Mouse (Mus musculus) myocyte (in vitro differentiated cells): ENCODE results near the gene Lmo1. TPM values are rescaled to one million over a fixed set of nuclear protein-coding genes. Genes with fewer than 3 reads are reported as not detected.

ENCODE experiments used
- H3K27me3 ChIP-seq: one replicate; pipeline ENCODE4 v1.6.1; 2011; ENCODE audit not compliant: control insufficient read depth, insufficient read depth, insufficient read length
- H3K36me3 ChIP-seq: one replicate; pipeline ENCODE4 v1.6.1; 2011; ENCODE audit not compliant: control insufficient read depth, insufficient read depth
- H3K4me2 ChIP-seq: one replicate; pipeline ENCODE4 v1.6.1; 2011; ENCODE audit warnings: low read depth, control low read depth
- H3K4me3 ChIP-seq: one replicate; pipeline ENCODE4 v1.5.1; 2011; ENCODE audit warnings: mild to moderate bottlenecking, control low read depth, moderate library complexity
- H3K79me2 ChIP-seq: one replicate; pipeline ENCODE4 v1.6.1; 2011; ENCODE audit not compliant: control insufficient read depth, insufficient read depth
- H3ac ChIP-seq: one replicate; pipeline ENCODE4 v1.6.1; 2011; ENCODE audit not compliant: control insufficient read depth, insufficient read length
- CEBPB ChIP-seq: IDR thresholded peaks from 2 replicates; pipeline ENCODE4 v1.6.1; 2011; ENCODE audit warnings: mild to moderate bottlenecking, moderate library complexity; ENCODE audit not compliant: poor library complexity, insufficient read depth, severe bottlenecking
- E2F4 ChIP-seq: IDR thresholded peaks from one replicate; pipeline ENCODE4 v1.6.1; 2011; ENCODE audit warnings: mild to moderate bottlenecking, control low read depth, moderate library complexity; ENCODE audit not compliant: insufficient read depth
- MAX ChIP-seq: IDR thresholded peaks from one replicate; pipeline ENCODE4 v1.6.1; 2011; ENCODE audit warnings: low read depth, mild to moderate bottlenecking, control low read depth
- MYOD1 ChIP-seq, 3 experiments: IDR thresholded peaks; one replicate each; pipeline ENCODE4 v1.6.1; 2011; ENCODE audit warnings: control low read depth in 2 of 3, low read depth in 2 of 3, mild to moderate bottlenecking in 2 of 3, moderate library complexity in 1 of 3; ENCODE audit not compliant: insufficient read length in 2 of 3, control insufficient read depth in 1 of 3
- MYOG ChIP-seq, 3 experiments: IDR thresholded peaks; one replicate each; pipeline ENCODE4 v1.6.1; 2011; ENCODE audit warnings: control low read depth in 2 of 3, low read depth in 2 of 3, mild to moderate bottlenecking in 2 of 3; ENCODE audit not compliant: insufficient read length in 2 of 3, control insufficient read depth in 1 of 3, insufficient read depth in 1 of 3
- POLR2A ChIP-seq: IDR thresholded peaks from one replicate; pipeline ENCODE4 v1.6.1; 2011; ENCODE audit warnings: low read depth, mild to moderate bottlenecking, control low read depth, moderate library complexity; ENCODE audit not compliant: insufficient read length
- POLR2AphosphoS2 ChIP-seq: IDR thresholded peaks from one replicate; pipeline ENCODE4 v1.6.1; 2011; ENCODE audit warnings: low read depth, control low read depth; ENCODE audit not compliant: insufficient read length
- REST ChIP-seq: IDR thresholded peaks from one replicate; pipeline ENCODE4 v1.6.1; 2011; ENCODE audit warnings: mild to moderate bottlenecking, control low read depth, moderate library complexity; ENCODE audit not compliant: insufficient read depth, insufficient read length
- SRF ChIP-seq: IDR thresholded peaks from one replicate; pipeline ENCODE4 v1.6.1; 2011; ENCODE audit warnings: low read depth; ENCODE audit not compliant: control insufficient read depth, insufficient read length
- TCF12 ChIP-seq: IDR thresholded peaks from one replicate; pipeline ENCODE4 v1.6.1; 2011; ENCODE audit warnings: mild to moderate bottlenecking, control low read depth; ENCODE audit not compliant: poor library complexity, insufficient read depth, severe bottlenecking
- TCF3 ChIP-seq: IDR thresholded peaks from one replicate; pipeline ENCODE4 v1.6.1; 2011; ENCODE audit warnings: low read depth, control low read depth; ENCODE audit not compliant: insufficient read length
- USF1 ChIP-seq: IDR thresholded peaks from one replicate; pipeline ENCODE4 v1.6.1; 2011; ENCODE audit warnings: low read depth, mild to moderate bottlenecking, control low read depth, moderate library complexity
- polyA plus RNA-seq: library from polyadenylated mRNA; unstranded; fragments of >200 nt; fragmentation: generic; extraction: Trizol; gene quantifications from one replicate; pipeline ENCODE4 v1.2.1, GENCODE M21; 2012; ENCODE audit warnings: missing spikeins

Gene Lmo1
- polyA plus RNA-seq, 1 experiment, result 0.26 TPM

DNA sequence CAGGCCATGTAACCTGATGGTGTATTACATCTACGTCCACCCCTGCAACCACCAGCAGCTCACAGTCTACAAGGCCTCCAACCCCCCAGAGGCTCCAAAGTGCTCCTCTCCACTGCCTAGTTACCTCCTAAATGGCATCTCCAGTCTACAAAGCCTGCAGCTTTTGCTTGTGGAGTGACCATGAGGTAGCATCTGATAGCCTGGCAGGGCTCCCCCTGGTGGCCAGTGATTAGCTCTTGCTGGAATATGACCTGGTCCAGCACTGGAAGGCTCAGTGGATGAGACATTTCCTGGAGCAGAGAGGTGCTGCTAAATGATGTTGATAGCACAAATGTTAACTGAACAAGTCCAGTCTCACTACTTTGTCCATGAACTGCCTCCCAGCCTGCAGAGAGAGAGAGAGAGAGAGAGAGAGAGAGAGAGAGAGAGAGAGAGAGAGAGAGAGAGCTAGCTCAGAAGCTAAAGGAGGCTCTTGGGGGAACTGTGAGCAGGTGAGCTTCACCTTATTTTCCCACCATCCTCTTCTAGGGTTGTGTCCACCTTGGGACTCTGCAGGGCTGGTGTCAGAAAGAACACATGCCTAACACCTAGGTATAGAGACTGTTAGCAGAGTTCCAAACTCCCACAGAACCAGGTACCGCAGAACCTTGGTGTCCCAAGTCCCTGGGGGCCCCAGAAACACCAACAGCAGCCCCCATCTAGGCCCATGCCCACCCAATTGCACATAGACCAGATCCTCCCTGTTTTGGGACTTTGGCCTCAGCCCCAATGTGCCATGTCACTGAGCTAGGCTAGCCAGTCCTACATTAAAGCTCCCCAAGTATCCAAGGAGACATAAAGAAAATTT, 43.3 kb upstream of the Lmo1 start:
- no peak for TF ChIP-seq TCF12
- TF ChIP-seq TCF3, result no peak
- no peak for TF ChIP-seq REST
- no peak for TF ChIP-seq POLR2A
- TF ChIP-seq E2F4, result no peak
- TF ChIP-seq MYOD1 (IDR thresholded peaks at IDR 0.05; ENCODE audit: control insufficient read depth in 1 of 3, insufficient read length in 2 of 3, low read depth in 2 of 3), result no peak
- no peak for TF ChIP-seq POLR2AphosphoS2
- TF ChIP-seq MAX, result no peak
- no peak for TF ChIP-seq CEBPB
- TF ChIP-seq MYOG (IDR thresholded peaks at IDR 0.05; ENCODE audit: control insufficient read depth in 1 of 3, insufficient read depth in 1 of 3, insufficient read length in 2 of 3, low read depth in 2 of 3), result no peak
- TF ChIP-seq SRF, result no peak
- no peak for TF ChIP-seq USF1
- no peaks in the 10 kb centered on the region for H3K36me3 ChIP-seq
- H3ac ChIP-seq, result no peak overlapping the region
- no peak overlapping the region for H3K4me2 ChIP-seq
- no peaks in the 10 kb centered on the region for H3K79me2 ChIP-seq
- no peak overlapping the region for H3K4me3 ChIP-seq
- H3K27me3 ChIP-seq, result no peaks in the 10 kb centered on the region

DNA sequence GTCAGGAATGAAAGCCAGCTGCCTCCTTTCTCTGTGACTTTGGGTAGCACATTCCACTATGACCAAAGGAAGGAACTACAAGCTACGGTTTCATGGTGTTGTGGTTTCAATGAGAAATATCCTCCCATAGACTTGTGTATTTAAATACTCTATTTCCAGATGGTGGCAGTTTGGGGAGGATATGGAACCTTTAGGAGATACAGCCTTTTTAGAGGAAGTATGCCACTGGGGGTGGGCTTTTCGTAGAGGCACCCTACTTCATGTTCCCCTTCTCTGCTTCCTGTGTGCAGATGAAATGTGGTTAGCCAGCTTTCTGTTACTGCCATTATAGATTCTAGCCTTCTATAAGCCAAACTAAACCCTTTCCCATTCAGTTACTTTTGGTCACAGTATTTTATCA, 34.8 kb upstream of the Lmo1 start:
- Histone ChIP-seq H3K4me3 (no peak overlapping the region), H3K36me3 (no peaks in the 10 kb centered on the region), H3ac (no peak overlapping the region), H3K4me2 (no peak overlapping the region), H3K27me3 (no peaks in the 10 kb centered on the region), H3K79me2 (no peaks in the 10 kb centered on the region)
- no peak for TF ChIP-seq MAX
- no peak for TF ChIP-seq CEBPB
- no peak for TF ChIP-seq USF1
- TF ChIP-seq MYOG (IDR thresholded peaks at IDR 0.05; ENCODE audit: control insufficient read depth in 1 of 3, insufficient read depth in 1 of 3, insufficient read length in 2 of 3, low read depth in 2 of 3), result no peak
- TF ChIP-seq SRF, result no peak
- TF ChIP-seq MYOD1 (IDR thresholded peaks at IDR 0.05; ENCODE audit: control insufficient read depth in 1 of 3, insufficient read length in 2 of 3, low read depth in 2 of 3), result no peak

DNA sequence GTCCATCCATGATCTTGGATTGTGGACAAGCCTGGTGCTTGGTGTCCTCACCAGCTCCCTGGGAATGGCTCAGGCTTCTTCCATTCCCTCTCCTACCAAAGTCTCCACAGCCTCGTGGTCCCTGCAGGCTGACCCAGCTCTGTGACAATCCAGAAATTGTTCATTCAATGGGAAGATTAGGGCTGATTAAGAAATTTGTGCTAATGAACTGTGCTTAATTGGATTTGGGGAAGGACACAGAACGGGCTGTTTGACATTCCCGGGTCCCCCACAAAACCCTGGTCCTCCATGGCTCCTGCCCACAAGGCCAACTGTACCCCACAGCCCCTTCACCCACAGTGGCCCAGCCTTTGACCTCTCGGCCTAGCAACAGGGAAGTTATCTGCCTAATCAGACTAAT, 32.8 kb upstream of the Lmo1 start:
- Histone ChIP-seq H3ac (no peak overlapping the region), H3K4me3 (no peak overlapping the region), H3K36me3 (no peaks in the 10 kb centered on the region), H3K79me2 (no peaks in the 10 kb centered on the region), H3K27me3 (no peaks in the 10 kb centered on the region), H3K4me2 (no peak overlapping the region)
- TF ChIP-seq MYOG (IDR thresholded peaks at IDR 0.05; ENCODE audit: control insufficient read depth in 1 of 3, insufficient read depth in 1 of 3, insufficient read length in 2 of 3, low read depth in 2 of 3) (no peak), POLR2AphosphoS2 (no peak), E2F4 (no peak), TCF12 (no peak), MAX (no peak), CEBPB (no peak), POLR2A (no peak), TCF3 (no peak), USF1 (no peak), REST (no peak), SRF (no peak), MYOD1 (IDR thresholded peaks at IDR 0.05; ENCODE audit: control insufficient read depth in 1 of 3, insufficient read length in 2 of 3, low read depth in 2 of 3) (no peak)

DNA sequence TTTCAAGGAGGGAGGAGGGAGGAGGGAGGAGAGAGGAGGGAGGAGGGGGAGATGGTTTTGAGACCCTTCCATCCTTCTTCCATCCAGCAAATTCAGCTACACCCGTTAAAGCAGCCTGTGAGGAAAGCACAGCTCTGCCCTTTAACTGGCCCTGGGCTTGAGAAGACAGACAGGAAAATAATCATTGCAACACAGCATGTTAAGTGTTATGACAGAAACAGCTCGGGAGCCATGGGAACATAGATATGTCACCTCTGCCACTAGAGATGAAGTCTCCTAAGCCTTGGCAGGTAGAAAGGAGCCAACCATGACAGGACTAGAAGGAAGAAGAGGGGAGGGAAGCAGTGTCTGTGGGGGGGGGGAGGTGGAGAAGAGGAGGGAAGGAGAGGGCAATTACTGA, 31.4 kb upstream of the Lmo1 start:
- Histone ChIP-seq H3K4me2 (no peak overlapping the region), H3K27me3 (no peaks in the 10 kb centered on the region), H3K79me2 (no peaks in the 10 kb centered on the region), H3ac (no peak overlapping the region), H3K4me3 (no peak overlapping the region), H3K36me3 (no peaks in the 10 kb centered on the region)
- TF ChIP-seq TCF3, result no peak
- no peak for TF ChIP-seq POLR2AphosphoS2
- TF ChIP-seq TCF12, result no peak
- TF ChIP-seq MYOG (IDR thresholded peaks at IDR 0.05; ENCODE audit: control insufficient read depth in 1 of 3, insufficient read depth in 1 of 3, insufficient read length in 2 of 3, low read depth in 2 of 3), result no peak
- no peak for TF ChIP-seq POLR2A
- TF ChIP-seq MYOD1 (IDR thresholded peaks at IDR 0.05; ENCODE audit: control insufficient read depth in 1 of 3, insufficient read length in 2 of 3, low read depth in 2 of 3), result no peak
- no peak for TF ChIP-seq CEBPB
- no peak for TF ChIP-seq SRF
- no peak for TF ChIP-seq REST
- no peak for TF ChIP-seq MAX
- no peak for TF ChIP-seq E2F4
- TF ChIP-seq USF1, result no peak
